Mouse (Mus musculus) fibroblast of lung, adult 2 months (primary cell): ENCODE data around the gene Iqce.

Experiments
- DNase-seq: peaks from one replicate; pipeline ENCODE4 v3.0.0-alpha.2; 2011; ENCODE audit warnings: low read depth

The Iqce gene

DNA sequence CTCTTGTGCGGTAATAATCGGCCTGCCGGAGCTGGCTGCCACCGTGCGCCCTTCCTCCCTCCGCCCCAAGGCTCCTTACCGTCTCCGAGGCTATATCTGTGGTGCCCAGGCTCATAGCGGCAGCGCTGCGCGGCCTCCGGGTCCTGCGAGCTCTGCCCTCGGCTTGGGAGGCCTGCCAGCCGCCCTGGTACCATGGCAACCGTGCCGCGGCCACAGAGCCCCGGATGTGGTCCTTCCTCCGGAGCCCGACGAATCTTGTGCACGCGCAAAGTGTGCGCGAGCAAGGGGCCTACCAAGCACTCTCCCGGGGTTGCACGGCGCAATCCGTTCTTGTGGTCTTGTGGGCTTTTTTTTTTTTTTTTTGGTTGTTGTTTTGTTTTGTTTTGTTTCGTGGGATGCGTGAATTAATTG lies at the start of gene Iqce:
Gene Iqce (minus strand): TSS at position 276 of the 411 bp plus-strand sequence.
- peak; percentile 76 for DNase-seq

GRCm38 (mm10) chr5:140750925-140751324 lies 48.7 kb upstream of the Iqce start:
- DNase-seq = no peak

GRCm38 (mm10) chr5:140749062-140749875 lies 47.1 kb upstream of the Iqce start:
- DNase-seq = peak; percentile 30

DNA sequence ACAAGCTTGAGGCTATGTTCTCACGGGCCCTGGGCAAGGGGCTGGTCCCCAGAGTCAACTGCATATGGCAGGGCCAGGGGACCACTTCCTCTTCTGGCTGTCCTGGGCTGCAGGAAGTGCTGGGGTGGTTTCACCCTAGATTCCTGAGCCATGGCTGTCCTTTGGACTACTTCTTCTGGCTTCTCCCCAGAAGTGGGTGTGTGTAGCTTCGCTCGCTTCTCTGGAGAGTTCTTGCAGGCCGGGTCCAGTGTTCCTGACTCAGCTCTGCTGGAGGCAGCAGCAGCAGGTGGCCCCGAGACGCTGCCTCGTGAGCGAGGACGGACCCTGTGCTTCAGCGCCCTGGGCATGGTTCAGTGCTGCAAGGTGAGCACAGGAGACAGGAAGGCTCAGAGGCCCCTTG lies 46.2 kb upstream of the Iqce start:
- DNase-seq = no peak

DNA sequence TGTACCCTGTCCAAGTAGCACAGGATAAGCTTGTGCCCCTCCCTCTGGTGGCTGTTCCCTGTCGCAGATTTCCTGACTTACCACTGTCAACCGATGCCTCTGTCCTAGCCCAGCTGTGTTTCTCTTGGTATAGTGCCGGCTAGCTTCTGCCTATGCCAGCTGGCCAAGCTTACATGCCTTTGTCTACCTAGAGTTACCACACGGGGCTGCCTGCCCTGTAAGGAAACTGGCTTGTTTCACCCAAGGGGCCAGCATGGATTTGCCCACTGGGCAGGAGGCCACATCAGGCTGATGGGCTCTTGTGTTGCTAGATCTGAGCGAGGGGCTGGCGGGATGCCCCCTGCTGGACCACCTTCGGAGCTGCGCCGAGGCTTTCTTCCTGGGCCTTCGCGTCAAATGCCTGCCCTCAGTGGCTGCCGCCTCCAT lies 41.5 kb upstream of the Iqce start:
- no peak for DNase-seq

- no peak for DNase-seq
Observed at GRCm38 (mm10) chr5:140741877-140742276, 39.7 kb upstream of the Iqce start.

- DNase-seq = no peak
Observed at GRCm38 (mm10) chr5:140741040-140741439, 38.9 kb upstream of the Iqce start.

DNA sequence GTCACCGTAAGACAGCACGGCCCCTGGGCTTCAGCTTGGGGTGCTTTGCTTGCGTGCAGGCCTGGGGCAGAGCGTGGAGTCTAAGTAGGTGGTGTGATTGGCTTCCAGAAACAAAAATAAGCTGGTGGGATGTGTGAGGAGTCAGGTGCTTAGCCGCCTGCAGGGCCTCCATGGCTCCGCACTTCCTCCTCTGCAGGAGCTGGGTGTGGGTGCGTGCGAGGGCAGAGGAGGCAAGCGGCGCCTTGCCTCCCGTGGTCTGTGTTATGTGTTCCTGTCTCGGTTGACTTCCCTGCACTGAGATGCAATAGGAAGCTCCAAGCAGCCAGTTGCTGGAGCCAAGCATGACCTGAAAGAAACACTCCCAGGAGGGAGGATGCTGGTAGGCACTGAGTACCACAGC lies 37.6 kb upstream of the Iqce start:
- DNase-seq = no peak

- no peak for DNase-seq
Observed at GRCm38 (mm10) chr5:140736166-140736565, 34.0 kb upstream of the Iqce start.

DNA sequence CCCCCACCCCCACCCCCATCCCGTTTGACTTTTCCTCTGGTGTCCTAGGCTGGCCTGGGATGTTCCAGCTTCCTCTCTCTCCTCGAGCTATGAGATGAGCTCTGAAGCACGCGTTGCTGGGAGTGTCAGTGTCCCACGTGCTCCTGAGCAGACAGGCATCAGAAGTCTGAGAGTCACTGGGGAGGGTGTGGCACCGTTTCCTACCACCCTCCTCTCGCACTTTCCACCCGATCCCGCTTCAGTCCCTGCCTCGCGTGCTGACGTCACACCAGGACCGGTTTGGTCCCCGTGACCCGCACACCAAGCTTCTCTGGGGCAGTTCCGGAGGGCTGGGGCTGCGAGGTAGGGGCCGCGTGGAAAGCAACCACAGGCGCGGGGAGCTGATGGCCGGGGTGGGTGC lies 33.1 kb upstream of the Iqce start:
- DNase-seq = no peak

- DNase-seq = no peak
Observed at GRCm38 (mm10) chr5:140733336-140733735, 31.2 kb upstream of the Iqce start.

- DNase-seq = no peak
Observed at GRCm38 (mm10) chr5:140732195-140732594, 30.0 kb upstream of the Iqce start.

DNA sequence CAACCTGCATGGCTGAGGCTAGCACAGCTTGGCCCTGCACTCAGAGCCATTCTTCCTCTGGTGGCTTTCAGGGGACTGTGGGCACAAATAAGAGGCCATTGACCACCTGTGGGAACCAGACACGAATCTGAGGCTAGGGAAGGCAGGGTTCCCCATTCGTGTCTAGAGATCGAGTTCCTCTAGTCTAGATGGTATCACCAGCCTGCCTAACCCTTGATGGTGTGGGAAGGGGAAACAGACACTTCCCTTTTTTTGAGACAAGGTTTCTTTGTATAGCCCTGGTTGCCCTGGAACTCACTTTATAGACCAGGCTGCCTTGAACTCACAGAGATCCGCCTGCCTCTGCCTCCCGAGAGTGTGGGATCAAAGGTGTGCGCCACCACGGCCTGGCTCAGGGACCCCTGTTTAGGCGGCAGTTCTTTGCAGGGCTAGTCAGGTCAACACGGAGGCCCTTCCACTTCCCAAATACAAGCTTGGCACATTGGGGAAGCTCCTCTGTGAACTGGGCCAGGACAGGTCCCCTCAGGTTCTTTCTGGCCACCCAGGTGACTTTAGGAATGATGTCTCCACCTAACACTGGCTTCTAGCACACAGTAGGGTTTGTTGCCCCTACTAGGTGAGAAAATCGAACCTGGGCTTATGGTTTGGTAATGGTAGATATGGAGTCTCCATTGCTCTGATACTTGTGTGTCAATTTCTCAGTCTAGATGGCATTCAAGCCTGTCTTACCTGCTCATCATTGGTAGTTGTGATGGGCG lies 29.0 kb upstream of the Iqce start:
- DNase-seq = no peak

GRCm38 (mm10) chr5:140726946-140727740 lies 25.0 kb upstream of the Iqce start:
- no peak for DNase-seq

GRCm38 (mm10) chr5:140726062-140726839 lies 24.1 kb upstream of the Iqce start:
- DNase-seq = no peak

GRCm38 (mm10) chr5:140723822-140724221 lies 21.6 kb upstream of the Iqce start, which contains the start of gene Amz1:
Gene Amz1, plus strand, starts transcription at chr5:140724127.
- DNase-seq = no peak

DNA sequence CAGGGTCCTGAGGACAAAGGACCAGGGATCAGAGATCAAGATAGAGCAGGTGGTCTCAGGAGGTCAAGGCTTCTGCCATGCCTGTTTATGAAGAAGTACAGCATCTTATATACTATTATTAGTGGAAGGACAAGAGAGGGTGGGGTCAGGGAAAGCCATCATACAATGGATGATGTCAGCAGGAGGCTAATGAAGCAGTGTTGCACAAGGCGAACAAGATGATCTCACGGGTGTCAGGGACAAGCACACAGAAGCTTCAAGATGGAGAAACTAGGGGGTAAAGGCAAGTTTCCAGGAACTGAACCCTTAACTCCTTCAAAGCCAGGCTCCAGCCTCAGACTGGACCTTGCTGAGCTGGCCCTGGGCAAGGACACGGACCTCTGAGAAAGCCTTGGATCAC lies 19.9 kb upstream of the Iqce start:
- no peak for DNase-seq

DNA sequence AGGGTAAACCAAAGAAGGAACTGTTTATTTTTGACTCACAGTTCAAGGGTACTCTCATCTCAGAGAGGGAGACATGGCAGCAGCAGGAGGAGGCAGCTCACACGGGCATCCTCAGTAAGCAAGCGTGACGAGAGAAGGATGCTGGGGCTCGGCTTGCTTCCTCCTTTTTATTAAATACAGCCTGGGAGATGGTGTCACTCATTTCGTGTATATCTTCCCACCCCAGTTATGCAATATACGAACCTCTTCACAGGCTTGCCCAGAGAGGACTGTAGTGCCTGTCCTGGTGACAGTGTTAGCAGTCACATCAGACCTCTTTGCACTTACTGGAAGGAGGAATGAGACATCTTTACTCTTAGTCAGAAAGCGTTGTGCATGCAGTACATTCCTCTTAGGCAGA lies 18.6 kb upstream of the Iqce start:
- DNase-seq = no peak

GRCm38 (mm10) chr5:140711040-140711439 lies 8.9 kb upstream of the Iqce start:
- DNase-seq = no peak

DNA sequence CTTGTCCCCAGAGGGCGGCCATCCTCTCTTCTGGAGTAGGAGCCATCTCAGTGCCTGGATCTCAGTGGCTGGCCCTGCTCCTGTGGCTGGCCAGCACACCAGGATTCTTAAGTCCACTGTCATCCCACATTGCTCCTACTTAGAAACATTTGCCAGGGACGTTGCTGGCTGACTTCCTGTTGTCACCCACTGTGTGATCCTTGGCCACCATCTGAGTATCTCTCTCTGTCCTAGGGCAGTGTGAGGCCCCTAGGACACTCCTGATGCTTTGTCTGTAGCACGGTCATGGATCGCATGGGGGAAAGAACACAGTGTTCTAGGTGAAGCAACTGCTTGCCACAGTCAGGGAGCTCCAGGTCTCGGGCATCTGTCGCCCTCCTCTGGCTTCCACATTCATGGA lies 8.1 kb upstream of the Iqce start:
- no peak for DNase-seq

GRCm38 (mm10) chr5:140705501-140706171 lies 3.5 kb upstream of the Iqce start:
- no peak for DNase-seq
